Mouse (Mus musculus): ENCODE measurements at regions not wholly inside any gene's neighbourhood (a gene's known extent, or its start where the extent isn't known, plus 50 kb on each side); places are given as distances from the start of the nearest gene placed in this dataset.

DNA sequence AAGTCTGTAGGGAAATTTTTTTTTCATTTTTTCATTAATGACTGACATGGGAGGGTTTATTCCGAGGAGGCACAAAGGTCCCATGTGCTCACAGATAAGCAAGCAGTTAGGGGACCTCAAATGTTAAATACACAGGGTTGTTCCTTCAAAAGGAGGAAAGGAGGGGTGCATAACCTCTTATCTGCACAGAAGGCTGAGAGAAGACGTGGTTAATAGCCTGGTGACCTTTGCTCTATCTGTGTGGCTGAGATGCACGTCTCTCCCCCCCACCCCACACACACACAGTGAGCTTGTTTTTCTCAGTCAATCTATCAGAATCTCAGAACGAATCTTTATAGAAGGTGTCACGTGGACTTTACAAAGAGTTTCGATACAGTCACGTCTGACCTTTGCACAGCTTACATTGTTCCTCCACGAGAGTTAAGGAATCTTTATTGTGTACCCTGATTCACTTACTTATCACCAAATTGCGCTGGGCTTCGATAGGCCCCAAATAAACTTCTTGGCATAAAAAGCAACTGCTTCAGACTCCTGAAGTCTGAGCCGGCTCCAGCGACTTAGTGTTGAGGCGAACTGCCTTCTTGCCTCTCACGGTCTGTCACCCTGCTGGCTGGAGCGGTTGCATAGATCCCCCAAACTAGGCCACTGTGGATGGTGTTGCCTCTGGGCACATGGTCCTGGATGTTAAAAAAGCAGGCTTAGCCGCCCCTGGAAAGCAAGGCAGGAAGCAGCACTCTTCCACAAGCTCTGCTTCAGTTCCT is 63.1 kb upstream of the Ppm1b start:
- 57% methylated on average over 16 of the region's 16 CpGs for WGBS (ENCODE audit: insufficient replicate concordance)
- peak; percentile 88 for ATAC-seq
- peaks cover 8% of the 10 kb centered on the region for H3K9me3 ChIP-seq (replicated peaks)

DNA sequence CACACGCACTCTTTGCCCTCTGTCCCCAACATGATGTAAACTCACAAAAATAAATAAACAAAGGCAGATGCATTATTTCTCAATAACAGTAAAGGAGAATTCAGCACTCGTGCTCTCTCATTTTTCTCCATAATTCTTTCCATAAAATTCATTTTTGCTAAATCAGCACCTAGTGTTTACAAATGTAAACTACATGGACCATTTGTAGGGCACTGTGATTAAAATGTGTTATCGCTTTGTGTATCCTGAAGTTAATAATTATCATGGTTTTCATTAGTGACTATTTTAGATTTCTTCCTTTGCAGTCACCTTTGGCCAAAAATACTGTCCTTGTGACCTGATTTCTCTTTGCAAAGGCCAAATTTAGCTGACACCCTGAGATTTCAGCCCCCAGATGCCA is 61.0 kb upstream of the Ppm1b start:
- WGBS (ENCODE audit: insufficient replicate concordance), result 72% methylated on average over 3 of the region's 3 CpGs
- Histone ChIP-seq H3K4me2 (no peak overlapping the region), H3K4me3 (no peak overlapping the region), H3K27ac (no peak overlapping the region), H3K9me3 (replicated peaks) (peaks cover 13% of the 10 kb centered on the region), H3K36me3 (no peaks in the 10 kb centered on the region), H3K27me3 (replicated peaks) (no peaks in the 10 kb centered on the region), H3K4me1 (peaks cover 25% of the 10 kb centered on the region), H3K9ac (no peak overlapping the region)
- no peak for ATAC-seq

More for the DNA sequence above, 63.1 kb upstream of the Ppm1b start:
- peak overlapping the region; percentile 28; the same call in 1 of the 2 replicates for H3K27ac ChIP-seq
- no peak overlapping the region for H3K9ac ChIP-seq
- H3K4me3 ChIP-seq, result no peak overlapping the region
- H3K36me3 ChIP-seq, result no peaks in the 10 kb centered on the region
- no peaks in the 10 kb centered on the region for H3K27me3 ChIP-seq (replicated peaks)
- peaks cover 22% of the 10 kb centered on the region for H3K4me1 ChIP-seq
- peak overlapping the region; percentile 1; the same call in 1 of the 2 replicates for H3K4me2 ChIP-seq

DNA sequence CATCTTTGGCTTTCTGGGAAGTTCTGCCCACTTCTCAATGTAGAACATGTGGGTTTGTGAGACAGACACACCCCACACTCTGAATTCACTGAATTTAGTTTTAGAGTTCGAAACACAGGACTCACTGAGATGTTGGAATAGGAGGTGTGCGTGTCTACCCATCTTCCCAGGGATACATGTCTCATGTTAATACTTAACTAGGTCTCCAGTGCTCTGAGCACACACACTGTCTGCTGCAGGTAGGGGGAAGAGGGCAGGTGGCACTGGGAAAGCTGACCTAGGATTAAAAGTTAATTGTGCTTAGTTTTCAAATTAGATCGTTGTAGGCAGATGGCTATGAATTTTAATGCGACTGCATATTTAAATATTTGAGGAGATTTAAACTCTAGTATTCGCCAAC is 60.0 kb upstream of the Ppm1b start:
- peaks cover 25% of the 10 kb centered on the region for H3K4me1 ChIP-seq
- no peak overlapping the region for H3K4me3 ChIP-seq
- WGBS (ENCODE audit: insufficient replicate concordance), result 82% methylated on average over 5 of the region's 5 CpGs
- no peak overlapping the region for H3K9ac ChIP-seq
- H3K27me3 ChIP-seq (replicated peaks), result no peaks in the 10 kb centered on the region
- no peaks in the 10 kb centered on the region for H3K36me3 ChIP-seq
- ATAC-seq, result no peak
- peaks cover 13% of the 10 kb centered on the region for H3K9me3 ChIP-seq (replicated peaks)
- H3K27ac ChIP-seq, result no peak overlapping the region
- H3K4me2 ChIP-seq, result no peak overlapping the region

DNA sequence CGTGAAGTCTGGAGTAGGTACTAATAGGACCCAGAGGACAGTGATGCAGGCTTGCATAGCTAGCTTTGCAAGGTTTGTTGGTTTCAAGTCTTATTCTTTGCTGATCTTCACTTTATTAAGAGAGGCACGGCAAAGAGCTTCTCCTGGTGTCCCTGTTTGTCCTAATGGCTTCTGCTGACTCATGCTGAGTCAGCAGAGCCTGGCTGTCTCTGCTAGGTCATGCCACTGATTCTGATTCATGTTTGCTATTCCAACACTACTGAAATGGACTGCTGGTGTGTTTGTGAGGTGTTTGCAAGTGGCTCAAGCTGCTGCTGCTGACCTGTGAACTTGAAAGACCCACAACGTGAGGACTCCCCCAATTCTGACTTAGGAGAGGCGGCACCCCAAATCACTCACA is 58.1 kb upstream of the Ppm1b start:
- Histone ChIP-seq H3K4me1 (peaks cover 18% of the 10 kb centered on the region), H3K4me3 (no peak overlapping the region), H3K9ac (no peak overlapping the region), H3K9me3 (replicated peaks) (peaks cover 13% of the 10 kb centered on the region), H3K27ac (no peak overlapping the region), H3K27me3 (replicated peaks) (no peaks in the 10 kb centered on the region), H3K36me3 (no peaks in the 10 kb centered on the region), H3K4me2 (no peak overlapping the region)
- WGBS (ENCODE audit: insufficient replicate concordance), result 77% methylated on average over 4 of the region's 4 CpGs
- ATAC-seq, result no peak

DNA sequence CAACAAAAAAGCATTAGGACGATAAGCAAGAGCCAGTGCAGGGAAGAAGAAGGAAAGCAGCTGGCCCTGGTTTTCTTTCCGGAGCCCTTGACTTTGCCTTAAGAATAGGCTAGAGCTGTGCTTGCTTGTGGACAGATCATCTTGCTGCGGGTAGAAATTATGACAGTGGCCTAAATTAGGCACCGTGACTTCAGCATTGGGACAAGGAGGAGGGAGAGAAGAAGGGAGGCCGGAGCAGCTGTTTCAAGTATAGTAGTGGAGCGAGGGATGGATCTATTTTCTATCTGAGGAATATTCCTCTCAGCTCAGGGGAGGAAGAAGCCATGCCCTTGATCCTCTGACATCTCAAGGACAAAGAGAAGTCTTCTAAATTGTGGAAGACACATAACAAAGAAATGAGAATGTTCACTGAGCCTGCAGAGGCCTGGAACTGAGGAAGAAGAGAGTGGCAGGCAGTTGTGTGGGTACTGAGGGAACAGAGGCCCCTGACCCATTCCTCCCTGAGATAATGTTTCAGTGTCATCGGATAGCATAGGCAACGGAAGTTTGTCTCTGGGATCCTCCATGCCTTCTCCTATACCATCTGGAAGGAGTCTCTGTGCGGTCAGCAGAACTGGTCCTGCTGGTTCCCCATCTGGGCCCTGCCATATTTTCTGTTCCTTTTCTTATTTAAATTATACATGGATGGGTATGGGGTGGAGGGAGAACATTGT is 52.8 kb upstream of the Ppm1b start:
- H3K4me3 ChIP-seq, result no peak overlapping the region
- H3K4me2 ChIP-seq, result no peak overlapping the region
- H3K9me3 ChIP-seq (replicated peaks), result peaks cover 2% of the 10 kb centered on the region; the same call in 1 of the 2 replicates
- H3K9ac ChIP-seq, result no peak overlapping the region
- H3K4me1 ChIP-seq, result no peaks in the 10 kb centered on the region
- WGBS (ENCODE audit: insufficient replicate concordance), result 71% methylated on average over 9 of the region's 9 CpGs
- no peak overlapping the region for H3K27ac ChIP-seq
- no peaks in the 10 kb centered on the region for H3K27me3 ChIP-seq (replicated peaks)
- H3K36me3 ChIP-seq, result no peaks in the 10 kb centered on the region
- no peak for ATAC-seq
